Mouse (Mus musculus) heart, postnatal 0 days (tissue): Measurements from ENCODE around the gene Eral1. TPM values are rescaled to one million over a fixed set of nuclear protein-coding genes. Genes with fewer than 3 reads are reported as not detected.
"Not testable (repeated sequence)": the region's sequence is repeated elsewhere in the genome, so short reads cannot be mapped to it uniquely, and the experiment has no call there.

Experiments used
- ATAC-seq: fragments of 200-750 bp; cut with Nextera tagmentation; 2 replicates; pipeline ENCODE4 v1.8.0; 2017; ENCODE audit warnings: low read depth, moderate number of reproducible peaks, moderate library complexity; ENCODE audit not compliant: insufficient read depth
- DNase-seq: peaks from one replicate; pipeline ENCODE4 v3.0.0-alpha.2; 2016; ENCODE audit warnings: low spot score
- H3K27ac ChIP-seq: fragments of 300-500 bp; sonication (generic); 2 replicates; pipeline ENCODE4 v1.5.1; 2014; ENCODE audit warnings: low read depth, mild to moderate bottlenecking
- H3K27me3 ChIP-seq: fragments of 300-500 bp; sonication (generic); 2 replicates; pipeline ENCODE4 v1.6.1; 2014; ENCODE audit warnings: low read length, mixed read lengths; ENCODE audit not compliant: control insufficient read depth, insufficient read depth
- H3K36me3 ChIP-seq: fragments of 300-500 bp; sonication (generic); replicated peaks from 2 replicates; pipeline ENCODE4 v1.6.1; 2014; ENCODE audit warnings: low read length, mixed read lengths; ENCODE audit not compliant: control insufficient read depth, insufficient read depth
- H3K4me1 ChIP-seq: fragments of 300-500 bp; sonication (generic); 2 replicates; pipeline ENCODE4 v1.6.1; 2014; ENCODE audit warnings: antibody characterized with exemption; ENCODE audit not compliant: control insufficient read depth, insufficient read depth
- H3K4me2 ChIP-seq: fragments of 300-500 bp; sonication (generic); 2 replicates; pipeline ENCODE4 v1.6.1; 2014; ENCODE audit warnings: low read depth, mild to moderate bottlenecking, low read length, moderate library complexity
- H3K4me3 ChIP-seq: fragments of 300-500 bp; sonication (generic); 2 replicates; pipeline ENCODE4 v1.5.1; 2014; ENCODE audit warnings: low read depth, low read length
- H3K9ac ChIP-seq: fragments of 300-500 bp; sonication (generic); replicated peaks from 2 replicates; pipeline ENCODE4 v1.6.1; 2014; ENCODE audit warnings: low read depth, low read length, mixed read lengths
- H3K9me3 ChIP-seq: fragments of 300-500 bp; sonication (generic); replicated peaks from 2 replicates; pipeline ENCODE4 v1.6.1; 2016; ENCODE audit warnings: low read length; ENCODE audit not compliant: control insufficient read depth
- CTCF ChIP-seq: IDR thresholded peaks from 2 replicates; pipeline ENCODE4 v1.5.1; 2016; ENCODE audit warnings: antibody characterized with exemption, control low read depth, low read depth
- EP300 ChIP-seq: IDR thresholded peaks from 2 replicates; pipeline ENCODE4 v1.6.1; 2016; ENCODE audit warnings: antibody characterized with exemption, low read depth
- WGBS: fragments of 180-500 bp; shearing (Covaris S2); extraction: QIAGEN DNeasy Blood & Tissue Kit; methylation state at CpG from one replicate; pipeline ENCODE4 v1.1.7; 2014; 5-methylcytosine and 5-hydroxymethylcytosine counted together
- polyA plus RNA-seq: library from polyadenylated mRNA; unstranded; fragments of >200 nt; fragmentation: Nextera tagmentation; extraction: Ambion mirVana; gene quantifications from 2 replicates; pipeline ENCODE4 v1.2.1, GENCODE M21; 2015
- total RNA-seq: library from RNA; depleted of rRNA; stranded (reverse); fragments of >200 nt; gene quantifications from 2 replicates; pipeline ENCODE4 v1.2.3, GENCODE M21; 2014; ENCODE audit warnings: low replicate concordance

Gene Eral1
- total and polyA plus RNA-seq, 2 experiments from 2014 or later = 19.7 to 33.5 TPM

- WGBS = 60% methylated on average over 2 of the region's 2 CpGs
Measured at GRCm38 (mm10) chr11:78066641-78067040, 13.5 kb downstream of the Eral1 start.

GRCm38 (mm10) chr11:78065906-78066305 is 14.3 kb downstream of the Eral1 start:
- Histone ChIP-seq H3K9me3 (no peaks in the 10 kb centered on the region), H3K9ac (no peak overlapping the region), H3K27me3 (no peaks in the 10 kb centered on the region), H3K4me2 (no peak overlapping the region), H3K36me3 (no peaks in the 10 kb centered on the region), H3K27ac (no peak overlapping the region), H3K4me3 (no peak overlapping the region), H3K4me1 (no peaks in the 10 kb centered on the region)
- DNase-seq (no peak), ATAC-seq (no peak)
- TF ChIP-seq EP300 = no peak
- no peak for TF ChIP-seq CTCF
- 33% methylated on average over 2 of the region's 2 CpGs for WGBS

More at GRCm38 (mm10) chr11:78066641-78067040, 13.5 kb downstream of the Eral1 start:
- H3K4me1 ChIP-seq = no peaks in the 10 kb centered on the region
- H3K27me3 ChIP-seq = no peaks in the 10 kb centered on the region
- no peaks in the 10 kb centered on the region for H3K36me3 ChIP-seq
- ATAC-seq (no peak), DNase-seq (no peak)
- H3K4me3 ChIP-seq = no peak overlapping the region
- no peak overlapping the region for H3K9ac ChIP-seq
- no peak for TF ChIP-seq CTCF
- no peak for TF ChIP-seq EP300
- H3K27ac ChIP-seq = no peak overlapping the region
- no peaks in the 10 kb centered on the region for H3K9me3 ChIP-seq
- no peak overlapping the region for H3K4me2 ChIP-seq

GRCm38 (mm10) chr11:78062563-78062962 is 17.6 kb downstream of the Eral1 start:
- Histone ChIP-seq H3K4me1 (no peaks in the 10 kb centered on the region), H3K27ac (no peak overlapping the region), H3K36me3 (peaks cover 20% of the 10 kb centered on the region), H3K9ac (no peak overlapping the region), H3K27me3 (no peaks in the 10 kb centered on the region), H3K4me3 (no peak overlapping the region), H3K4me2 (no peak overlapping the region), H3K9me3 (no peaks in the 10 kb centered on the region)
- TF ChIP-seq EP300 = no peak
- TF ChIP-seq CTCF = no peak
- 72% methylated on average over 1 of the region's 1 CpGs for WGBS
- no peak for ATAC-seq
- DNase-seq = no peak

- Histone ChIP-seq H3K27ac (no peak overlapping the region), H3K9ac (no peak overlapping the region), H3K4me3 (no peak overlapping the region), H3K36me3 (peaks cover 43% of the 10 kb centered on the region), H3K4me2 (no peak overlapping the region), H3K27me3 (no peaks in the 10 kb centered on the region), H3K4me1 (no peaks in the 10 kb centered on the region), H3K9me3 (no peaks in the 10 kb centered on the region)
- DNase-seq (peak; percentile 88), ATAC-seq (peak; percentile 94)
- 40% methylated on average over 9 of the region's 9 CpGs for WGBS
- TF ChIP-seq EP300 (no peak), CTCF (peak; percentile 98)
Measured at GRCm38 (mm10) chr11:78059833-78060757, 20.1 kb downstream of the Eral1 start.

GRCm38 (mm10) chr11:78056946-78057345 is 23.2 kb downstream of the Eral1 start:
- ATAC-seq (no peak), DNase-seq (no peak)
- no peaks in the 10 kb centered on the region for H3K4me1 ChIP-seq
- no peak overlapping the region for H3K9ac ChIP-seq
- H3K4me3 ChIP-seq = no peak overlapping the region
- no peak overlapping the region for H3K27ac ChIP-seq
- WGBS = 90% methylated on average over 8 of the region's 8 CpGs
- H3K9me3 ChIP-seq = no peaks in the 10 kb centered on the region
- no peak for TF ChIP-seq EP300
- H3K4me2 ChIP-seq = no peak overlapping the region
- H3K27me3 ChIP-seq = no peaks in the 10 kb centered on the region
- peaks cover 67% of the 10 kb centered on the region for H3K36me3 ChIP-seq

GRCm38 (mm10) chr11:78053078-78053477 is 27.1 kb downstream of the Eral1 start:
- no peak overlapping the region for H3K4me3 ChIP-seq
- no peak overlapping the region for H3K27ac ChIP-seq
- H3K27me3 ChIP-seq = no peaks in the 10 kb centered on the region
- peaks cover 64% of the 10 kb centered on the region for H3K36me3 ChIP-seq
- 78% methylated on average over 8 of the region's 8 CpGs for WGBS
- TF ChIP-seq EP300 (no peak), CTCF (no peak)
- no peak for DNase-seq
- no peak overlapping the region for H3K9ac ChIP-seq
- ATAC-seq = no peak
- H3K4me1 ChIP-seq = no peaks in the 10 kb centered on the region
- no peaks in the 10 kb centered on the region for H3K9me3 ChIP-seq
- no peak overlapping the region for H3K4me2 ChIP-seq

GRCm38 (mm10) chr11:78048637-78049036 is 31.5 kb downstream of the Eral1 start:
- 88% methylated on average over 3 of the region's 4 CpGs for WGBS

More at GRCm38 (mm10) chr11:78048637-78049036, 31.5 kb downstream of the Eral1 start:
- H3K27ac ChIP-seq, H3K4me2 ChIP-seq, H3K4me3 ChIP-seq, H3K4me1 ChIP-seq, DNase-seq, ATAC-seq, H3K9me3 ChIP-seq, H3K27me3 ChIP-seq, H3K9ac ChIP-seq: not testable (repeated sequence)
- peaks cover 22% of the 10 kb centered on the region; the same call in 1 of the 2 replicates for H3K36me3 ChIP-seq
